Mouse (Mus musculus): ENCODE measurements at regions not wholly inside any gene's neighbourhood (a gene's known extent, or its start where the extent isn't known, plus 50 kb on each side); places are given as distances from the start of the nearest gene placed in this dataset.

- no peak overlapping the region for H3K4me3 ChIP-seq (ENCODE audit: control insufficient read depth, low read depth, low read length)
- TF ChIP-seq CTCF (IDR thresholded peaks at IDR 0.05; ENCODE audit: control insufficient read depth, insufficient read depth, insufficient replicate concordance, low read depth, low read length): no peak
- TF ChIP-seq POLR2A (IDR thresholded peaks at IDR 0.05; ENCODE audit: control insufficient read depth, low read depth, low read length): no peak
- H3K36me3 ChIP-seq (ENCODE audit: control insufficient read depth, insufficient read depth, low read length): no peaks in the 10 kb centered on the region
- no peaks in the 10 kb centered on the region for H3K27me3 ChIP-seq (ENCODE audit: control insufficient read depth, insufficient read depth, low read length)
- H3K4me1 ChIP-seq (ENCODE audit: control insufficient read depth, insufficient read depth, low read length): no peaks in the 10 kb centered on the region
- H3K27ac ChIP-seq (ENCODE audit: control insufficient read depth, insufficient read depth, low read depth, low read length): no peak overlapping the region
Measured at GRCm38 (mm10) chr5:39049141-39049540, 172.5 kb upstream of the Clnk start.

- TF ChIP-seq POLR2A (IDR thresholded peaks at IDR 0.05; ENCODE audit: control insufficient read depth, low read depth, low read length) (no peak), CTCF (IDR thresholded peaks at IDR 0.05; ENCODE audit: control insufficient read depth, insufficient read depth, insufficient replicate concordance, low read depth, low read length) (no peak)
- Histone ChIP-seq H3K4me3 (ENCODE audit: control insufficient read depth, low read depth, low read length) (no peak overlapping the region), H3K4me1 (ENCODE audit: control insufficient read depth, insufficient read depth, low read length) (no peaks in the 10 kb centered on the region), H3K27ac (ENCODE audit: control insufficient read depth, insufficient read depth, low read depth, low read length) (no peak overlapping the region), H3K36me3 (ENCODE audit: control insufficient read depth, insufficient read depth, low read length) (no peaks in the 10 kb centered on the region), H3K27me3 (ENCODE audit: control insufficient read depth, insufficient read depth, low read length) (no peaks in the 10 kb centered on the region)
Measured at GRCm38 (mm10) chr5:39040467-39040866, 163.9 kb upstream of the Clnk start.

- Histone ChIP-seq H3K27ac (ENCODE audit: control insufficient read depth, insufficient read depth, low read depth, low read length) (no peak overlapping the region), H3K36me3 (ENCODE audit: control insufficient read depth, insufficient read depth, low read length) (no peaks in the 10 kb centered on the region), H3K4me1 (ENCODE audit: control insufficient read depth, insufficient read depth, low read length) (no peaks in the 10 kb centered on the region), H3K27me3 (ENCODE audit: control insufficient read depth, insufficient read depth, low read length) (no peaks in the 10 kb centered on the region), H3K4me3 (ENCODE audit: control insufficient read depth, low read depth, low read length) (no peak overlapping the region)
- TF ChIP-seq CTCF (IDR thresholded peaks at IDR 0.05; ENCODE audit: control insufficient read depth, insufficient read depth, insufficient replicate concordance, low read depth, low read length) (no peak), POLR2A (IDR thresholded peaks at IDR 0.05; ENCODE audit: control insufficient read depth, low read depth, low read length) (no peak)
Measured at GRCm38 (mm10) chr5:39023241-39023640, 146.6 kb upstream of the Clnk start.

GRCm38 (mm10) chr5:39000643-39001042 is 124.0 kb upstream of the Clnk start:
- H3K36me3 ChIP-seq (ENCODE audit: control insufficient read depth, insufficient read depth, low read length): no peaks in the 10 kb centered on the region
- no peaks in the 10 kb centered on the region for H3K27me3 ChIP-seq (ENCODE audit: control insufficient read depth, insufficient read depth, low read length)
- no peaks in the 10 kb centered on the region for H3K4me1 ChIP-seq (ENCODE audit: control insufficient read depth, insufficient read depth, low read length)
- no peak overlapping the region for H3K4me3 ChIP-seq (ENCODE audit: control insufficient read depth, low read depth, low read length)
- H3K27ac ChIP-seq (ENCODE audit: control insufficient read depth, insufficient read depth, low read depth, low read length): no peak overlapping the region; the same call in 1 of the 2 replicates
- no peak for TF ChIP-seq POLR2A (IDR thresholded peaks at IDR 0.05; ENCODE audit: control insufficient read depth, low read depth, low read length)
- no peak for TF ChIP-seq CTCF (IDR thresholded peaks at IDR 0.05; ENCODE audit: control insufficient read depth, insufficient read depth, insufficient replicate concordance, low read depth, low read length)

GRCm38 (mm10) chr5:38999700-39000099 is 123.1 kb upstream of the Clnk start:
- H3K27me3 ChIP-seq (ENCODE audit: control insufficient read depth, insufficient read depth, low read length): no peaks in the 10 kb centered on the region
- H3K4me3 ChIP-seq (ENCODE audit: control insufficient read depth, low read depth, low read length): no peak overlapping the region
- no peak overlapping the region for H3K27ac ChIP-seq (ENCODE audit: control insufficient read depth, insufficient read depth, low read depth, low read length)
- H3K36me3 ChIP-seq (ENCODE audit: control insufficient read depth, insufficient read depth, low read length): no peaks in the 10 kb centered on the region
- TF ChIP-seq POLR2A (IDR thresholded peaks at IDR 0.05; ENCODE audit: control insufficient read depth, low read depth, low read length): no peak
- no peak for TF ChIP-seq CTCF (IDR thresholded peaks at IDR 0.05; ENCODE audit: control insufficient read depth, insufficient read depth, insufficient replicate concordance, low read depth, low read length)
- no peaks in the 10 kb centered on the region for H3K4me1 ChIP-seq (ENCODE audit: control insufficient read depth, insufficient read depth, low read length)

- Histone ChIP-seq H3K27me3 (ENCODE audit: control insufficient read depth, insufficient read depth, low read length) (no peaks in the 10 kb centered on the region), H3K36me3 (ENCODE audit: control insufficient read depth, insufficient read depth, low read length) (no peaks in the 10 kb centered on the region), H3K4me3 (ENCODE audit: control insufficient read depth, low read depth, low read length) (no peak overlapping the region), H3K4me1 (ENCODE audit: control insufficient read depth, insufficient read depth, low read length) (no peaks in the 10 kb centered on the region), H3K27ac (ENCODE audit: control insufficient read depth, insufficient read depth, low read depth, low read length) (no peak overlapping the region)
- no peak for TF ChIP-seq POLR2A (IDR thresholded peaks at IDR 0.05; ENCODE audit: control insufficient read depth, low read depth, low read length)
- no peak for TF ChIP-seq CTCF (IDR thresholded peaks at IDR 0.05; ENCODE audit: control insufficient read depth, insufficient read depth, insufficient replicate concordance, low read depth, low read length)
Measured at GRCm38 (mm10) chr5:38972397-38973159, 96.0 kb upstream of the Clnk start.

GRCm38 (mm10) chr5:38970497-38970896 is 93.9 kb upstream of the Clnk start:
- Histone ChIP-seq H3K27me3 (ENCODE audit: control insufficient read depth, insufficient read depth, low read length) (no peaks in the 10 kb centered on the region), H3K4me1 (ENCODE audit: control insufficient read depth, insufficient read depth, low read length) (no peaks in the 10 kb centered on the region), H3K4me3 (ENCODE audit: control insufficient read depth, low read depth, low read length) (no peak overlapping the region), H3K27ac (ENCODE audit: control insufficient read depth, insufficient read depth, low read depth, low read length) (no peak overlapping the region), H3K36me3 (ENCODE audit: control insufficient read depth, insufficient read depth, low read length) (no peaks in the 10 kb centered on the region)
- TF ChIP-seq CTCF (IDR thresholded peaks at IDR 0.05; ENCODE audit: control insufficient read depth, insufficient read depth, insufficient replicate concordance, low read depth, low read length) (no peak), POLR2A (IDR thresholded peaks at IDR 0.05; ENCODE audit: control insufficient read depth, low read depth, low read length) (no peak)
